Comparison of ENCODE assay signal across 10 mouse cellular contexts in the genomic region with DNA sequence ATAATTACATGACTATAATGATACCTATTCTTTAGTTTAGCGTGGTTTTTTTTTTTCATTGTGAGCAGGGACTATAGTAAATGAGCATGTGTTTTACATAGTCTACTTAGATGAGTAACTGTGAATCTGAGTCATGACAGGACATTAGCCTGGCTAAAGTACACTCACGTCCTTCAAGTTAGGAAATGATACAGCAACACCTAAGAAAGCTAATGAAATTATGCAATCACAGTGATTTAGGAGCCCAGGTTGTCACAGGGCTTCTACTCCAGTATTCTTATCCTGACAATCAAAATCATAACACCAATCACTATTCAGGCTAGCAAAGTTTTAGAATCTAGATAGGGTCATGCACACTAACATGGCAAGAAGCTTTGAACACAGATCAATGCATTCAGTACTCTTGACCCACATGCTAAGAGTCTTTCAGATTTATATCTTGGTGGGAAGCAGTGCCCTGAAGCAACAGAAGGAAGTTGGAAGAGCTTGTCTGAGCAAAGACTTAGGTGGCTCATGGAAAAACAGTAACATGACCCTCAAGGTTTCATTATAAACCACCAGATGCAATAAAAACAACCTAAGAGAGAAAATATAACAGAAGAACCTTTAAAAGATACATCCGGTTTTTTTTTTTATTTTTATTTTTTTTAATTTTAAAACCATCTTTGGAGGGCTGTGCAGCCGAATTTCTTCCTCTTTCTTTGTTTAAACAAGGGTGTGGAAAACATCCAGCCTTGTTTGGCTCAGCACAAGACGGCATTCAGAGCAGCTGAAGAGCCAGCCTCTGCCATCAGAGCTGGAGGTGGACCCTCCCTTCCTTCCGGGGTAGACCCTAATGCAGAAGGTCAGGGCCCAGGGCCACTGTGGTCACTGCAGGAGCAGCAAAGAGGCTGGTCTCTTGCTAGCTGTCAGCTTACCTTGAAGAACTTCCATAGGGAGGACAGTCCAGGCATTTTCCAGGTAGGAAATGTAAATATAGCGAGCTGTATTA. TPM values are rescaled to one million over a fixed set of nuclear protein-coding genes. Genes with fewer than 3 reads are reported as not detected.
A peak's percentile ranks its signal among the peaks of the same experiment; 100 is the strongest.
DNase-seq lines count a peak whose midpoint lies in the region; ATAC-seq and TF ChIP-seq lines count a peak whose summit lies in the region.
"Had no signal": no experiment of that assay in that cellular context is flagged by ENCODE, and none has a peak within 500 bp of the region (broad histone marks: within the 10 kb centered on the region; RNA-seq: fewer than 3 reads in every experiment).

No protein-coding gene starts in this region.

- no peak for TF ChIP-seq CTCF in stomach, postnatal 0 days (IDR thresholded peaks at IDR 0.05; ENCODE audit: low read depth)

- peaks cover 4% of the 10 kb centered on the region; the same call in 1 of the 2 replicates for H3K4me1 ChIP-seq in stomach, embryonic 14.5 days (ENCODE audit: control insufficient read depth, insufficient read depth, low read length)
- no peaks in the 10 kb centered on the region; the same call in 1 of the 2 replicates for H3K4me1 ChIP-seq in stomach, postnatal 0 days (replicated peaks; ENCODE audit: control insufficient read depth, insufficient read depth)
- peaks cover 8% of the 10 kb centered on the region; the same call in 1 of the 2 replicates for H3K4me1 ChIP-seq in heart, embryonic 11.5 days (ENCODE audit: control insufficient read depth, insufficient read depth, low read length)
- H3K4me1 ChIP-seq in kidney, embryonic 16.5 days (ENCODE audit: insufficient read depth, low read length), result peaks cover 11% of the 10 kb centered on the region
- H3K4me1 ChIP-seq: embryonic facial prominence, embryonic 15.5 days; liver, embryonic 15.5 days had no signal

- no peak overlapping the region for H3K4me3 ChIP-seq in stomach, embryonic 14.5 days (ENCODE audit: low read depth, low read length)
- H3K4me3 ChIP-seq in stomach, postnatal 0 days (ENCODE audit: low read depth, low read length), result no peak overlapping the region
- H3K4me3 ChIP-seq in heart, embryonic 11.5 days (ENCODE audit: low read depth, low read length), result no peak overlapping the region
- H3K4me3 ChIP-seq in kidney, embryonic 16.5 days (ENCODE audit: low read length), result no peak overlapping the region
- H3K4me3 ChIP-seq: embryonic facial prominence, embryonic 15.5 days; liver, embryonic 15.5 days had no signal

- no peaks in the 10 kb centered on the region for H3K36me3 ChIP-seq in stomach, embryonic 14.5 days (ENCODE audit: control insufficient read depth, insufficient read depth, low read length)
- H3K36me3 ChIP-seq in stomach, postnatal 0 days (ENCODE audit: control insufficient read depth, insufficient read depth, low read length), result no peaks in the 10 kb centered on the region
- H3K36me3 ChIP-seq in heart, embryonic 11.5 days (ENCODE audit: control insufficient read depth, insufficient read depth, low read length), result no peaks in the 10 kb centered on the region
- H3K36me3 ChIP-seq in kidney, embryonic 16.5 days (ENCODE audit: insufficient read depth, low read length), result no peaks in the 10 kb centered on the region
- H3K36me3 ChIP-seq: embryonic facial prominence, embryonic 15.5 days; liver, embryonic 15.5 days had no signal

- H3K27me3 ChIP-seq in stomach, embryonic 14.5 days (ENCODE audit: control insufficient read depth, insufficient read depth, low read length), result no peaks in the 10 kb centered on the region
- H3K27me3 ChIP-seq in stomach, postnatal 0 days (ENCODE audit: control insufficient read depth, insufficient read depth, low read length), result no peaks in the 10 kb centered on the region
- H3K27me3 ChIP-seq in heart, embryonic 11.5 days (ENCODE audit: control insufficient read depth, insufficient read depth, low read length), result no peaks in the 10 kb centered on the region
- H3K27me3 ChIP-seq in kidney, embryonic 16.5 days (ENCODE audit: insufficient read depth, low read length), result no peaks in the 10 kb centered on the region
- H3K27me3 ChIP-seq: embryonic facial prominence, embryonic 15.5 days; liver, embryonic 15.5 days had no signal

- H3K4me2 ChIP-seq in stomach, embryonic 14.5 days (replicated peaks; ENCODE audit: low read depth, low read length), result no peak overlapping the region
- no peak overlapping the region for H3K4me2 ChIP-seq in stomach, postnatal 0 days (replicated peaks; ENCODE audit: low read depth)
- peak overlapping the region; percentile 2; the same call in 1 of the 2 replicates for H3K4me2 ChIP-seq in heart, embryonic 11.5 days
- H3K4me2 ChIP-seq in kidney, embryonic 16.5 days (replicated peaks; ENCODE audit: low read depth, low read length), result no peak overlapping the region
- H3K4me2 ChIP-seq: embryonic facial prominence, embryonic 15.5 days; liver, embryonic 15.5 days had no signal

- TF ChIP-seq EP300 in stomach, postnatal 0 days (optimal IDR thresholded peaks at IDR 0.05), result no peak

- H3K27ac ChIP-seq in stomach, embryonic 14.5 days (ENCODE audit: low read length), result no peak overlapping the region; the same call in 1 of the 2 replicates
- no peak overlapping the region for H3K27ac ChIP-seq in stomach, postnatal 0 days (replicated peaks)
- H3K27ac ChIP-seq in heart, embryonic 11.5 days (ENCODE audit: low read depth, low read length), result peak overlapping the region; percentile 85
- H3K27ac ChIP-seq in kidney, embryonic 16.5 days (ENCODE audit: low read length), result 0 out of 2 replicates have a peak overlapping the region, but pooled peaks have one; percentile 51
- H3K27ac ChIP-seq: embryonic facial prominence, embryonic 15.5 days; liver, embryonic 15.5 days had no signal

- no peak overlapping the region for H3K9ac ChIP-seq in stomach, embryonic 14.5 days (replicated peaks; ENCODE audit: low read depth, low read length)
- H3K9ac ChIP-seq in stomach, postnatal 0 days (ENCODE audit: low read length), result no peak overlapping the region
- H3K9ac ChIP-seq in heart, embryonic 11.5 days (ENCODE audit: low read depth, low read length), result no peak overlapping the region
- H3K9ac ChIP-seq in kidney, embryonic 16.5 days (replicated peaks; ENCODE audit: low read length), result no peak overlapping the region
- H3K9ac ChIP-seq: embryonic facial prominence, embryonic 15.5 days; liver, embryonic 15.5 days had no signal

- DNase-seq in stomach, postnatal 0 days (ENCODE audit: low spot score), result no peak
- no peak for DNase-seq in thymus, postnatal 0 days (ENCODE audit: low spot score)
- DNase-seq: right cerebral cortex, postnatal 25 days had no signal

- H3K9me3 ChIP-seq in stomach, embryonic 14.5 days (ENCODE audit: control insufficient read depth, low read depth, low read length), result no peaks in the 10 kb centered on the region
- no peaks in the 10 kb centered on the region for H3K9me3 ChIP-seq in stomach, postnatal 0 days (ENCODE audit: control insufficient read depth, low read length)
- no peaks in the 10 kb centered on the region for H3K9me3 ChIP-seq in heart, embryonic 11.5 days (replicated peaks; ENCODE audit: control insufficient read depth, low read length)
- H3K9me3 ChIP-seq in kidney, embryonic 16.5 days (ENCODE audit: low read length), result no peaks in the 10 kb centered on the region
- H3K9me3 ChIP-seq: embryonic facial prominence, embryonic 15.5 days; liver, embryonic 15.5 days had no signal

- 48% methylated on average over 7 of the region's 7 CpGs for WGBS in stomach, embryonic 14.5 days
- 41% methylated on average over 7 of the region's 7 CpGs for WGBS in stomach, postnatal 0 days
- 55% methylated on average over 7 of the region's 7 CpGs for WGBS in heart, embryonic 11.5 days (ENCODE audit: insufficient replicate concordance)
- WGBS in kidney, embryonic 16.5 days, result 42% methylated on average over 7 of the region's 7 CpGs

- peak; percentile 19; the same call in 1 of the 2 replicates for ATAC-seq in stomach, embryonic 14.5 days (ENCODE audit: insufficient number of reproducible peaks, insufficient read depth, low FRiP score, low read depth)
- ATAC-seq in stomach, postnatal 0 days (ENCODE audit: low FRiP score, low TSS enrichment), result no peak
- ATAC-seq in heart, embryonic 11.5 days (replicated peaks; ENCODE audit: insufficient number of reproducible peaks, low FRiP score, low TSS enrichment), result peak; percentile 49
- ATAC-seq in kidney, embryonic 16.5 days (ENCODE audit: low FRiP score, low TSS enrichment), result peak; percentile 49
- ATAC-seq in megakaryocyte, adult 5-6 weeks (ENCODE audit: poor library complexity, severe bottlenecking), result no peak
- ATAC-seq in megakaryocyte progenitor cell, adult 5-6 weeks (replicated peaks; ENCODE audit: poor library complexity), result no peak

RNA-seq across cellular contexts. Expression of gene Nemp2, which starts 45.4 kb away (rescaled TPM):
- 14.3 and 16.2 TPM in 2 replicates for polyA plus RNA-seq in stomach, embryonic 14.5 days (2014; fragmentation: Nextera tagmentation; extraction: Ambion mirVana)
- 2.4 and 2.9 TPM in 2 replicates for polyA plus RNA-seq in stomach, postnatal 0 days (2015; fragmentation: Nextera tagmentation; extraction: Ambion mirVana)
- polyA plus RNA-seq in heart, embryonic 11.5 days (2014; fragmentation: Nextera tagmentation; extraction: Ambion mirVana), result 8.2 and 8.5 TPM in 2 replicates
- 9.9 and 11.7 TPM in 2 replicates for polyA plus RNA-seq in kidney, embryonic 16.5 days (2015; fragmentation: Nextera tagmentation; extraction: Ambion mirVana)
- 12.5 and 15.8 TPM in 2 replicates for polyA plus RNA-seq in thymus, postnatal 0 days (2015; fragmentation: Nextera tagmentation; extraction: Ambion mirVana)
- total RNA-seq in megakaryocyte, adult 5-6 weeks (2015), result 18.1 and 19.6 TPM in 2 replicates
- total RNA-seq in megakaryocyte, adult 5-6 weeks (2017), result 19.4 and 20.3 TPM in 2 replicates
- 10.4 and 11.1 TPM in 2 replicates for total RNA-seq in megakaryocyte progenitor cell, adult 5-6 weeks (2015)
- total RNA-seq in megakaryocyte progenitor cell, adult 5-6 weeks (2017), result 6.5 and 11.2 TPM in 2 replicates

RNA-seq across cellular contexts. Expression of gene Mfsd6, which starts 51.4 kb away (rescaled TPM):
- polyA plus RNA-seq in stomach, embryonic 14.5 days (2014; fragmentation: Nextera tagmentation; extraction: Ambion mirVana), result 6.4 and 6.6 TPM in 2 replicates
- polyA plus RNA-seq in stomach, postnatal 0 days (2015; fragmentation: Nextera tagmentation; extraction: Ambion mirVana), result 6.3 and 8.0 TPM in 2 replicates
- polyA plus RNA-seq in heart, embryonic 11.5 days (2014; fragmentation: Nextera tagmentation; extraction: Ambion mirVana), result 2.3 and 4.8 TPM in 2 replicates
- polyA plus RNA-seq in kidney, embryonic 16.5 days (2015; fragmentation: Nextera tagmentation; extraction: Ambion mirVana), result 2.7 and 3.6 TPM in 2 replicates
- 2.5 and 2.6 TPM in 2 replicates for polyA plus RNA-seq in thymus, postnatal 0 days (2015; fragmentation: Nextera tagmentation; extraction: Ambion mirVana)
- total RNA-seq in megakaryocyte, adult 5-6 weeks (2015), result 30.6 and 33.0 TPM in 2 replicates
- total RNA-seq in megakaryocyte, adult 5-6 weeks (2017), result 26.8 and 31.8 TPM in 2 replicates
- total RNA-seq in megakaryocyte progenitor cell, adult 5-6 weeks (2015), result 5.4 and 6.2 TPM in 2 replicates
- 3.5 and 5.0 TPM in 2 replicates for total RNA-seq in megakaryocyte progenitor cell, adult 5-6 weeks (2017)

Comparison
In these comparisons a context has a peak if more than half of its experiments do, and no peak if none do; other contexts are left out.
1. ATAC-seq: peak in stomach, embryonic 14.5 days (single experiment), heart, embryonic 11.5 days (single experiment) and kidney, embryonic 16.5 days (single experiment); none in stomach, postnatal 0 days (single experiment), megakaryocyte, adult 5-6 weeks (single experiment) and megakaryocyte progenitor cell, adult 5-6 weeks (single experiment).
2. H3K27ac ChIP-seq: peak in heart, embryonic 11.5 days (single experiment) and kidney, embryonic 16.5 days (single experiment); none in stomach, embryonic 14.5 days (single experiment) and stomach, postnatal 0 days (single experiment).